In genomic region chr16:42649767-42650166, GRCm38 (mm10) we compare ENCODE assay signal across 21 mouse cellular contexts.
DNase-seq lines count a peak whose midpoint lies in the region; ATAC-seq and TF ChIP-seq lines count a peak whose summit lies in the region.
"Had no signal": no experiment of that assay in that cellular context is flagged by ENCODE, and none has a peak within 500 bp of the region (broad histone marks: within the 10 kb centered on the region; RNA-seq: fewer than 3 reads in every experiment).

No protein-coding gene starts in this region.

- H3K9me3 ChIP-seq in hindbrain, postnatal 0 days (ENCODE audit: low read length): 0 out of 2 replicates have a peak, but pooled peaks cover 3% of the 10 kb centered on the region
- H3K9me3 ChIP-seq: heart, embryonic 10.5 days; neural tube, embryonic 15.5 days had no signal

- WGBS in hindbrain, postnatal 0 days: 51% methylated on average over 5 of the region's 5 CpGs

- 0 out of 2 replicates have a peak, but pooled peaks have one; percentile 21 for ATAC-seq in hindbrain, postnatal 0 days
- ATAC-seq in erythroid progenitor cell, adult 5-6 weeks (replicated peaks; ENCODE audit: low FRiP score, poor library complexity, severe bottlenecking): no peak
- ATAC-seq: CD4-positive, CD25-positive, alpha-beta regulatory T cell, adult 4 months; inflammation-experienced regulatory T-cells, adult 6 months had no signal

- no peaks in the 10 kb centered on the region for H3K4me1 ChIP-seq in hindbrain, postnatal 0 days (ENCODE audit: insufficient read depth, low read length)
- H3K4me1 ChIP-seq: heart, embryonic 10.5 days; neural tube, embryonic 15.5 days had no signal

- no peak for TF ChIP-seq CTCF in hindbrain, postnatal 0 days (IDR thresholded peaks at IDR 0.05; ENCODE audit: low read depth)

- H3K36me3 ChIP-seq in hindbrain, postnatal 0 days (ENCODE audit: insufficient read depth, low read length): no peaks in the 10 kb centered on the region
- H3K36me3 ChIP-seq: G1E; heart, embryonic 10.5 days; neural tube, embryonic 15.5 days had no signal

- DNase-seq in embryo, embryonic 10 days (ENCODE audit: low spot score): peak; percentile 17
- DNase-seq in embryo, embryonic 9.5 days (ENCODE audit: extremely low spot score): no peak
- peak; percentile 6 to 13 for DNase-seq in layer of hippocampus, postnatal 10 days (ENCODE audit: low spot score in 2 of 2)
- no peak for DNase-seq in layer of hippocampus, adult 9-10 months (ENCODE audit: low spot score)
- DNase-seq in embryo, embryonic 10.5 days (ENCODE audit: low spot score): peak; percentile 8
- no peak for DNase-seq in hindbrain, postnatal 0 days (ENCODE audit: low spot score)
- DNase-seq in cerebellum, postnatal 25 days: no peak
- DNase-seq: cerebellum, postnatal 14 days; gastrocnemius, postnatal 36 days; heart, postnatal 14 days; kidney, adult 9 months; kidney, postnatal 4 days; lung, adult 18-20 months; thymus, postnatal 36 days had no signal

- no peak overlapping the region for H3K9ac ChIP-seq in hindbrain, postnatal 0 days (replicated peaks; ENCODE audit: low read length)
- H3K9ac ChIP-seq: neural tube, embryonic 15.5 days had no signal

- H3K4me3 ChIP-seq in hindbrain, postnatal 0 days (ENCODE audit: low read length): no peak overlapping the region
- H3K4me3 ChIP-seq: heart, embryonic 10.5 days; neural tube, embryonic 15.5 days had no signal

- no peak overlapping the region for H3K27ac ChIP-seq in hindbrain, postnatal 0 days
- H3K27ac ChIP-seq: heart, embryonic 10.5 days; macrophage; neural tube, embryonic 15.5 days had no signal

- no peak overlapping the region for H3K4me2 ChIP-seq in hindbrain, postnatal 0 days (ENCODE audit: low read depth, low read length)
- H3K4me2 ChIP-seq: neural tube, embryonic 15.5 days had no signal

- H3K27me3 ChIP-seq in hindbrain, postnatal 0 days (ENCODE audit: insufficient read depth, low read length): no peaks in the 10 kb centered on the region
- H3K27me3 ChIP-seq: neural tube, embryonic 15.5 days had no signal

Comparison
In these comparisons a context has a peak if more than half of its experiments do, and no peak if none do; other contexts are left out.
1. DNase-seq: peak in embryo, embryonic 10 days (single experiment), layer of hippocampus, postnatal 10 days (2 of 2) and embryo, embryonic 10.5 days (single experiment); none in embryo, embryonic 9.5 days (single experiment), layer of hippocampus, adult 9-10 months (single experiment), hindbrain, postnatal 0 days (single experiment) and cerebellum, postnatal 25 days (0 of 2).